Mouse (Mus musculus): ENCODE measurements at regions not wholly inside any gene's neighbourhood (a gene's known extent, or its start where the extent isn't known, plus 50 kb on each side); places are given as distances from the start of the nearest gene placed in this dataset.

DNA sequence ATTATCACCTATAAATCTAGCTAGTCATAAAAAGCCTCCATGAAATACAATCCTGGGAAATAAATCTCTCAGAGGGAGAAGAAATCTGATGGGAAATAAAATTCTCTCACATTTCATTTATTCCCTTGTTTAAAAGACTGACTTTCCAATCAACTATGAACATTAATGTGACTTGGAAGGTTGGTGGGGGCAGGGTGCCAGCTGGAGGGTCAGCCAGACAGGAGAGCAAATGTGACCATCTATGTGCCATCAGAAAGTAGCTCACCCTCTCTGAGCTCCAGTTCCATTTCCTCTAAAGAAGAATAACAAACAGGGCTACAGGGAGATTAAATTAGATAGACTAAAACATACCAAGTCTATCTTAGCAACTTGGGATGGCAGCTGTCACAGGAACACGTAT is 257.0 kb downstream of the Dhx15 start:
- TF ChIP-seq CTCF (conservative IDR thresholded peaks at IDR 0.05 in 1 of 2, IDR thresholded peaks at IDR 0.05 in 1 of 2; ENCODE audit: low read depth in 2 of 2, low read length in 2 of 2), result no peak
- TF ChIP-seq GABPA (IDR thresholded peaks at IDR 0.05; ENCODE audit: insufficient replicate concordance, low read depth, low read length), result no peak
- no peak for TF ChIP-seq RAD21 (IDR thresholded peaks at IDR 0.05; ENCODE audit: low read depth, low read length)
- TF ChIP-seq USF1 (IDR thresholded peaks at IDR 0.05; ENCODE audit: low read depth, low read length), result no peak
- no peak for TF ChIP-seq IRF4 (IDR thresholded peaks at IDR 0.05; ENCODE audit: low read depth, low read length)
